Mouse (Mus musculus) ES-Bruce4 (cell line): ENCODE results near the gene Pbx1.

Source experiments
- CTCF ChIP-seq: IDR thresholded peaks from one replicate; pipeline ENCODE4 v1.8.1; 2011; ENCODE audit warnings: low read depth, low read length
- EP300 ChIP-seq: IDR thresholded peaks from 2 replicates; pipeline ENCODE4 v1.6.1; 2011; ENCODE audit warnings: low read depth, low read length; ENCODE audit not compliant: insufficient read depth
- POLR2A ChIP-seq: IDR thresholded peaks from one replicate; pipeline ENCODE4 v1.8.1; 2011; ENCODE audit warnings: low read length; ENCODE audit not compliant: insufficient read depth

GRCm38 (mm10) chr1:168290236-168290985 is 141.7 kb downstream of the Pbx1 start:
- no peak for TF ChIP-seq CTCF
- no peak for TF ChIP-seq EP300
- no peak for TF ChIP-seq POLR2A
